18 mouse cellular contexts compared by ENCODE assay signal in genomic region chr2:165318941-165319340, GRCm38 (mm10). TPM values are rescaled to one million over a fixed set of nuclear protein-coding genes. Genes with fewer than 3 reads are reported as not detected.
DNase-seq lines count a peak whose midpoint lies in the region; ATAC-seq lines count a peak whose summit lies in the region.
"Had no signal": no experiment of that assay in that cellular context is flagged by ENCODE, and none has a peak within 500 bp of the region (broad histone marks: within the 10 kb centered on the region; RNA-seq: fewer than 3 reads in every experiment).

No protein-coding gene starts in this region.

- no peak overlapping the region for H3K4me2 ChIP-seq in intestine, embryonic 16.5 days (ENCODE audit: low read depth, low read length)
- H3K4me2 ChIP-seq in intestine, embryonic 15.5 days (replicated peaks) = no peak overlapping the region
- no peak overlapping the region for H3K4me2 ChIP-seq in lung, embryonic 16.5 days (ENCODE audit: low read depth, low read length)
- H3K4me2 ChIP-seq: embryonic facial prominence, embryonic 12.5 days; hindbrain, embryonic 12.5 days had no signal

- no peaks in the 10 kb centered on the region for H3K9me3 ChIP-seq in intestine, embryonic 16.5 days (ENCODE audit: control insufficient read depth, low read length)
- no peaks in the 10 kb centered on the region for H3K9me3 ChIP-seq in intestine, embryonic 15.5 days
- H3K9me3 ChIP-seq in lung, embryonic 16.5 days (ENCODE audit: control insufficient read depth, low read length) = no peaks in the 10 kb centered on the region
- H3K9me3 ChIP-seq: embryonic facial prominence, embryonic 12.5 days; forebrain, embryonic 10.5 days; hindbrain, embryonic 12.5 days; limb, embryonic 10.5 days had no signal

- ATAC-seq in intestine, embryonic 16.5 days = no peak
- no peak for ATAC-seq in intestine, embryonic 15.5 days
- ATAC-seq in lung, embryonic 16.5 days (ENCODE audit: low read depth) = no peak
- ATAC-seq in granulocyte monocyte progenitor cell, adult 5-6 weeks (replicated peaks; ENCODE audit: poor library complexity, severe bottlenecking) = no peak
- ATAC-seq: Patski had no signal

- peaks cover 12% of the 10 kb centered on the region for H3K36me3 ChIP-seq in intestine, embryonic 16.5 days (ENCODE audit: control insufficient read depth, insufficient read depth, low read length)
- H3K36me3 ChIP-seq in intestine, embryonic 15.5 days = peaks cover 19% of the 10 kb centered on the region
- H3K36me3 ChIP-seq in lung, embryonic 16.5 days (ENCODE audit: control insufficient read depth, insufficient read depth, low read length) = peaks cover 20% of the 10 kb centered on the region

- 87% methylated on average over 7 of the region's 7 CpGs for WGBS in intestine, embryonic 16.5 days
- WGBS in intestine, embryonic 15.5 days = 82% methylated on average over 7 of the region's 7 CpGs
- 68% methylated on average over 7 of the region's 7 CpGs for WGBS in lung, embryonic 16.5 days

- DNase-seq in lung, postnatal 25 days (ENCODE audit: low spot score) = no peak
- peak; percentile 31 for DNase-seq in brain, adult 2 months (ENCODE audit: low read depth, low spot score)
- DNase-seq in cerebellum, adult 9-11 months = peak; percentile 48
- DNase-seq: kidney, adult 8-10 months; right cerebral cortex, postnatal 4 days; thymus, postnatal 4 days had no signal

- no peak overlapping the region for H3K4me3 ChIP-seq in intestine, embryonic 16.5 days (ENCODE audit: low read length)
- no peak overlapping the region for H3K4me3 ChIP-seq in intestine, embryonic 15.5 days (replicated peaks)
- no peak overlapping the region for H3K4me3 ChIP-seq in lung, embryonic 16.5 days (ENCODE audit: low read length)
- H3K4me3 ChIP-seq: embryonic facial prominence, embryonic 12.5 days; forebrain, embryonic 10.5 days; hindbrain, embryonic 12.5 days; limb, embryonic 10.5 days; myocyte had no signal

- H3K4me1 ChIP-seq in intestine, embryonic 16.5 days (ENCODE audit: control insufficient read depth, insufficient read depth, low read length) = peaks cover 67% of the 10 kb centered on the region
- peaks cover 62% of the 10 kb centered on the region for H3K4me1 ChIP-seq in intestine, embryonic 15.5 days (replicated peaks)
- H3K4me1 ChIP-seq in lung, embryonic 16.5 days (replicated peaks; ENCODE audit: control insufficient read depth, insufficient read depth, low read length) = peaks cover 62% of the 10 kb centered on the region

- H3K27me3 ChIP-seq in intestine, embryonic 16.5 days (replicated peaks; ENCODE audit: control insufficient read depth, insufficient read depth, low read length) = no peaks in the 10 kb centered on the region
- no peaks in the 10 kb centered on the region for H3K27me3 ChIP-seq in intestine, embryonic 15.5 days (replicated peaks)
- H3K27me3 ChIP-seq in lung, embryonic 16.5 days (ENCODE audit: control insufficient read depth, insufficient read depth, low read depth, low read length) = no peaks in the 10 kb centered on the region
- H3K27me3 ChIP-seq: CH12.LX; embryonic facial prominence, embryonic 12.5 days; hindbrain, embryonic 12.5 days; Patski had no signal

- no peak overlapping the region for H3K9ac ChIP-seq in intestine, embryonic 16.5 days (ENCODE audit: low read depth, low read length)
- no peak overlapping the region for H3K9ac ChIP-seq in intestine, embryonic 15.5 days
- no peak overlapping the region for H3K9ac ChIP-seq in lung, embryonic 16.5 days (ENCODE audit: low read length)
- H3K9ac ChIP-seq: embryonic facial prominence, embryonic 12.5 days; hindbrain, embryonic 12.5 days had no signal

- peak overlapping the region; percentile 30; the same call in 1 of the 2 replicates for H3K27ac ChIP-seq in intestine, embryonic 16.5 days (ENCODE audit: low read length)
- H3K27ac ChIP-seq in intestine, embryonic 15.5 days = no peak overlapping the region
- peak overlapping the region; percentile 38 for H3K27ac ChIP-seq in lung, embryonic 16.5 days (ENCODE audit: low read length)
- H3K27ac ChIP-seq: embryonic facial prominence, embryonic 12.5 days; forebrain, embryonic 10.5 days; limb, embryonic 10.5 days had no signal

RNA-seq across cellular contexts. Expression of gene Elmo2, which starts 7.3 kb away (rescaled TPM):
- polyA plus RNA-seq in intestine, embryonic 16.5 days (2015; fragmentation: Nextera tagmentation; extraction: Ambion mirVana) = 63.5 and 67.2 TPM in 2 replicates
- 58.1 and 63.0 TPM in 2 replicates for polyA plus RNA-seq in intestine, embryonic 15.5 days (2015; fragmentation: Nextera tagmentation; extraction: Ambion mirVana)
- polyA plus RNA-seq in lung, embryonic 16.5 days (2015; fragmentation: Nextera tagmentation; extraction: Ambion mirVana) = 76.6 and 82.8 TPM in 2 replicates
- 53.2 and 57.9 TPM in 2 replicates for total RNA-seq in granulocyte monocyte progenitor cell, adult 5-6 weeks (2014; fragmentation: Nextera tagmentation)
- total RNA-seq in granulocyte monocyte progenitor cell, adult 5-6 weeks (2017) = 28.5 and 38.8 TPM in 2 replicates

RNA-seq across cellular contexts. Expression of gene Slc35c2, which starts 31.3 kb away (rescaled TPM):
- polyA plus RNA-seq in intestine, embryonic 16.5 days (2015; fragmentation: Nextera tagmentation; extraction: Ambion mirVana) = 135 and 154 TPM in 2 replicates
- 83.6 and 98.3 TPM in 2 replicates for polyA plus RNA-seq in intestine, embryonic 15.5 days (2015; fragmentation: Nextera tagmentation; extraction: Ambion mirVana)
- 47.9 and 48.0 TPM in 2 replicates for polyA plus RNA-seq in lung, embryonic 16.5 days (2015; fragmentation: Nextera tagmentation; extraction: Ambion mirVana)
- total RNA-seq in granulocyte monocyte progenitor cell, adult 5-6 weeks (2014; fragmentation: Nextera tagmentation) = 90.6 and 93.9 TPM in 2 replicates
- 79.6 and 89.9 TPM in 2 replicates for total RNA-seq in granulocyte monocyte progenitor cell, adult 5-6 weeks (2017)

RNA-seq across cellular contexts. Expression of gene Zfp663, which starts 49.6 kb away (rescaled TPM):
- 0.45 and 0.64 TPM in 2 replicates for polyA plus RNA-seq in intestine, embryonic 16.5 days (2015; fragmentation: Nextera tagmentation; extraction: Ambion mirVana)
- 0.75 and 1.1 TPM in 2 replicates for polyA plus RNA-seq in intestine, embryonic 15.5 days (2015; fragmentation: Nextera tagmentation; extraction: Ambion mirVana)
- polyA plus RNA-seq in lung, embryonic 16.5 days (2015; fragmentation: Nextera tagmentation; extraction: Ambion mirVana) = 1.1 and 1.9 TPM in 2 replicates
- not detected in 2 replicates for total RNA-seq in granulocyte monocyte progenitor cell, adult 5-6 weeks (2014; fragmentation: Nextera tagmentation)
- total RNA-seq in granulocyte monocyte progenitor cell, adult 5-6 weeks (2017) = not detected in 2 replicates
- total RNA-seq: CH12.LX; megakaryocyte progenitor cell, adult 5-6 weeks had no signal
- polyA plus RNA-seq: myocyte, Patski had no signal
